Mouse (Mus musculus) heart, embryonic 14.5 days (tissue): ENCODE measurements around the gene Slc15a3. TPM values are rescaled to one million over a fixed set of nuclear protein-coding genes. Genes with fewer than 3 reads are reported as not detected.

Experiments used
- ATAC-seq: fragments of 200-750 bp; cut with Nextera tagmentation; 2 replicates; pipeline ENCODE4 v1.8.0; 2017; ENCODE audit warnings: low read depth, moderate TSS enrichment; ENCODE audit not compliant: insufficient number of reproducible peaks, insufficient read depth, low FRiP score
- H3K27ac ChIP-seq, 2 experiments: fragments of 200-500 bp in 1 of 2; fragments of 300-500 bp in 1 of 2; sonication (generic) in 1 of 2; replicated peaks in 1 of 2; 2 replicates each; pipeline ENCODE4 v1.5.1; 2012 to 2014; ENCODE audit warnings: low read depth in 2 of 2, low read length in 2 of 2, control low read depth in 1 of 2, mild to moderate bottlenecking in 1 of 2, mixed read lengths in 1 of 2; ENCODE audit not compliant: control insufficient read depth in 1 of 2, insufficient read depth in 1 of 2
- H3K27me3 ChIP-seq: fragments of 300-500 bp; sonication (generic); 2 replicates; pipeline ENCODE4 v1.6.1; 2014; ENCODE audit warnings: mild to moderate bottlenecking, low read length, control low read depth; ENCODE audit not compliant: control insufficient read depth, insufficient read depth
- H3K36me3 ChIP-seq: fragments of 300-500 bp; sonication (generic); 2 replicates; pipeline ENCODE4 v1.6.1; 2014; ENCODE audit warnings: mild to moderate bottlenecking, control low read depth, low read length, mixed read lengths; ENCODE audit not compliant: control insufficient read depth, insufficient read depth
- H3K4me1 ChIP-seq, 2 experiments: fragments of 200-500 bp in 1 of 2; fragments of 300-500 bp in 1 of 2; sonication (generic) in 1 of 2; 2 replicates each; pipeline ENCODE4 v1.6.1; 2012 to 2014; ENCODE audit warnings: low read length in 2 of 2, control low read depth in 1 of 2, mixed read lengths in 1 of 2; ENCODE audit not compliant: control insufficient read depth in 2 of 2, insufficient read depth in 2 of 2
- H3K4me2 ChIP-seq: fragments of 300-500 bp; sonication (generic); 2 replicates; pipeline ENCODE4 v1.6.1; 2014; ENCODE audit warnings: mild to moderate bottlenecking, low read length
- H3K4me3 ChIP-seq, 2 experiments: fragments of 200-500 bp in 1 of 2; fragments of 300-500 bp in 1 of 2; sonication (generic) in 1 of 2; 2 replicates each; pipeline ENCODE4 v1.5.1; 2012 to 2014; ENCODE audit warnings: low read length in 2 of 2, mild to moderate bottlenecking in 2 of 2, control low read depth in 1 of 2, low read depth in 1 of 2, moderate library complexity in 1 of 2; ENCODE audit not compliant: control insufficient read depth in 1 of 2, insufficient read depth in 1 of 2
- H3K9ac ChIP-seq: fragments of 300-500 bp; sonication (generic); 2 replicates; pipeline ENCODE4 v1.6.1; 2014; ENCODE audit warnings: mild to moderate bottlenecking, low read length
- H3K9me3 ChIP-seq: fragments of 300-500 bp; sonication (generic); 2 replicates; pipeline ENCODE4 v1.6.1; 2016; ENCODE audit warnings: low read length, control low read depth; ENCODE audit not compliant: control insufficient read depth
- WGBS: fragments of 180-500 bp; shearing (Covaris S2); extraction: QIAGEN DNeasy Blood & Tissue Kit; methylation state at CpG from one replicate; pipeline ENCODE4 v1.1.7; 2014; 5-methylcytosine and 5-hydroxymethylcytosine counted together
- polyA plus RNA-seq: library from polyadenylated mRNA; unstranded; fragments of >200 nt; fragmentation: Nextera tagmentation; extraction: Ambion mirVana; gene quantifications from 2 replicates; pipeline ENCODE4 v1.2.1, GENCODE M21; 2014

The Slc15a3 gene
- polyA plus RNA-seq, 1 experiment from 2014 or later: 0.46 TPM

- H3K9ac ChIP-seq: 0 out of 2 replicates have a peak overlapping the region, but pooled peaks have one; percentile 17
- no peak overlapping the region for H3K4me2 ChIP-seq
- H3K4me3 ChIP-seq: no peak overlapping the region
- no peaks in the 10 kb centered on the region for H3K9me3 ChIP-seq
- H3K27ac ChIP-seq: peak overlapping the region; percentile 76 to 90
- no peaks in the 10 kb centered on the region for H3K27me3 ChIP-seq
- H3K36me3 ChIP-seq: peaks cover 78% of the 10 kb centered on the region
- peaks cover 23 to 46% of the 10 kb centered on the region in 2 experiments for H3K4me1 ChIP-seq
- WGBS: 82% methylated on average over 5 of the region's 5 CpGs
- no peak for ATAC-seq
Observed at GRCm38 (mm10) chr19:10904512-10904911, 65.0 kb downstream of the Slc15a3 start.

- 23% methylated on average over 7 of the region's 7 CpGs for WGBS
- Histone ChIP-seq H3K9me3 (no peaks in the 10 kb centered on the region), H3K4me1 (peaks cover 25 to 51% of the 10 kb centered on the region in 2 experiments), H3K27me3 (no peaks in the 10 kb centered on the region), H3K9ac (peak overlapping the region; percentile 53), H3K36me3 (peaks cover 72% of the 10 kb centered on the region), H3K4me3 (no peak overlapping the region), H3K27ac (peak overlapping the region; percentile 76 to 90), H3K4me2 (peak overlapping the region; percentile 31; the same call in 1 of the 2 replicates)
- peak; percentile 62 for ATAC-seq
Observed at GRCm38 (mm10) chr19:10904927-10905727, 65.6 kb downstream of the Slc15a3 start.

- no peaks in the 10 kb centered on the region for H3K9me3 ChIP-seq
- H3K4me3 ChIP-seq: no peak overlapping the region
- H3K4me2 ChIP-seq: peak overlapping the region; percentile 31; the same call in 1 of the 2 replicates
- H3K4me1 ChIP-seq: peaks cover 25 to 53% of the 10 kb centered on the region in 2 experiments
- H3K36me3 ChIP-seq: peaks cover 67% of the 10 kb centered on the region
- peak overlapping the region; percentile 53 for H3K9ac ChIP-seq
- ATAC-seq: no peak
- WGBS: 26% methylated on average over 5 of the region's 5 CpGs
- H3K27me3 ChIP-seq: no peaks in the 10 kb centered on the region
- H3K27ac ChIP-seq: peak overlapping the region; percentile 74 to 90
Observed at GRCm38 (mm10) chr19:10905728-10906000, 66.1 kb downstream of the Slc15a3 start.

- Histone ChIP-seq H3K4me3 (no peak overlapping the region), H3K9me3 (no peaks in the 10 kb centered on the region), H3K4me1 (peaks cover 27 to 61% of the 10 kb centered on the region in 2 experiments), H3K27ac (peak overlapping the region; percentile 86 to 87; a peak in 3 of 4 replicates), H3K9ac (no peak overlapping the region), H3K4me2 (no peak overlapping the region), H3K36me3 (peaks cover 45% of the 10 kb centered on the region), H3K27me3 (no peaks in the 10 kb centered on the region)
- no peak for ATAC-seq
- WGBS: 32% methylated on average over 3 of the region's 3 CpGs
Observed at GRCm38 (mm10) chr19:10907891-10908290, 68.4 kb downstream of the Slc15a3 start.

Other genes starting within 250 kb of the Slc15a3 start
- 251 and 258 TPM in 2 replicates for gene Ddb1, start 234.4 kb upstream of the Slc15a3 start, polyA plus RNA-seq
- gene Tkfc, start 234.1 kb upstream of the Slc15a3 start, polyA plus RNA-seq: 8.6 and 11.2 TPM in 2 replicates
- 0.36 and 0.51 TPM in 2 replicates for gene Vwce, start 205.5 kb upstream of the Slc15a3 start, polyA plus RNA-seq
- gene Pga5, start 161.7 kb upstream of the Slc15a3 start, polyA plus RNA-seq: not detected in 2 replicates
- gene Vps37c, start 151.0 kb upstream of the Slc15a3 start, polyA plus RNA-seq: 28.4 and 30.0 TPM in 2 replicates
- gene Cd5, start 100.7 kb upstream of the Slc15a3 start, polyA plus RNA-seq: 0.66 and 1.4 TPM in 2 replicates
- gene Cd6, start 9.7 kb upstream of the Slc15a3 start, polyA plus RNA-seq: not detected in 2 replicates
- gene Tmem132a, start 30.2 kb downstream of the Slc15a3 start, polyA plus RNA-seq: 31.6 and 37.0 TPM in 2 replicates
- 92.4 and 94.5 TPM in 2 replicates for gene Tmem109, start 42.3 kb downstream of the Slc15a3 start, polyA plus RNA-seq
- gene Prpf19, start 55.5 kb downstream of the Slc15a3 start, polyA plus RNA-seq: 32.0 and 35.3 TPM in 2 replicates
- not detected in 2 replicates for gene Zp1, start 80.9 kb downstream of the Slc15a3 start, polyA plus RNA-seq
- gene Ptgdr2, start 97.4 kb downstream of the Slc15a3 start, polyA plus RNA-seq: 0.07 and 0.22 TPM in 2 replicates
- 12.9 and 14.7 TPM in 2 replicates for gene Ccdc86, start 109.5 kb downstream of the Slc15a3 start, polyA plus RNA-seq
- gene Ms4a10, start 134.9 kb downstream of the Slc15a3 start, polyA plus RNA-seq: not detected in 2 replicates
- 0.15 TPM in 1 of 2 replicates, not detected in the other for gene Ms4a15, start 153.5 kb downstream of the Slc15a3 start, polyA plus RNA-seq
- gene Ms4a18, start 178.3 kb downstream of the Slc15a3 start, polyA plus RNA-seq: not detected in 2 replicates
- not detected in 2 replicates for gene Ms4a8a, start 241.4 kb downstream of the Slc15a3 start, polyA plus RNA-seq